Comparison of ENCODE assay signal across 14 mouse cellular contexts in genomic region chrX:135948699-135949437, GRCm38 (mm10). TPM values are rescaled to one million over a fixed set of nuclear protein-coding genes. Genes with fewer than 3 reads are reported as not detected.
DNase-seq lines count a peak whose midpoint lies in the region; ATAC-seq and TF ChIP-seq lines count a peak whose summit lies in the region.
"Had no signal": no experiment of that assay in that cellular context is flagged by ENCODE, and none has a peak within 500 bp of the region (broad histone marks: within the 10 kb centered on the region; RNA-seq: fewer than 3 reads in every experiment).

No protein-coding gene starts in this region.

- H3K4me3 ChIP-seq in layer of hippocampus, adult 2 months = no peak overlapping the region
- no peak overlapping the region for H3K4me3 ChIP-seq in hindbrain, embryonic 12.5 days
- H3K4me3 ChIP-seq in neural tube, embryonic 13.5 days = no peak overlapping the region
- no peak overlapping the region for H3K4me3 ChIP-seq in stomach, postnatal 0 days (ENCODE audit: low read depth, low read length)
- H3K4me3 ChIP-seq: lung, embryonic 15.5 days had no signal

- no peaks in the 10 kb centered on the region for H3K4me1 ChIP-seq in hindbrain, embryonic 12.5 days
- H3K4me1 ChIP-seq in neural tube, embryonic 13.5 days (replicated peaks) = no peaks in the 10 kb centered on the region
- no peaks in the 10 kb centered on the region for H3K4me1 ChIP-seq in stomach, postnatal 0 days (replicated peaks; ENCODE audit: control insufficient read depth, insufficient read depth)
- H3K4me1 ChIP-seq: lung, embryonic 15.5 days had no signal

- no peak for TF ChIP-seq CTCF in layer of hippocampus, adult 2 months (conservative IDR thresholded peaks at IDR 0.05)
- no peak for TF ChIP-seq CTCF in stomach, postnatal 0 days (IDR thresholded peaks at IDR 0.05; ENCODE audit: low read depth)

- H3K27me3 ChIP-seq in hindbrain, embryonic 12.5 days = no peaks in the 10 kb centered on the region
- H3K27me3 ChIP-seq in neural tube, embryonic 13.5 days = no peaks in the 10 kb centered on the region
- no peaks in the 10 kb centered on the region for H3K27me3 ChIP-seq in stomach, postnatal 0 days (ENCODE audit: control insufficient read depth, insufficient read depth, low read length)
- H3K27me3 ChIP-seq: lung, embryonic 15.5 days had no signal

- H3K9ac ChIP-seq in hindbrain, embryonic 12.5 days = no peak overlapping the region
- no peak overlapping the region for H3K9ac ChIP-seq in neural tube, embryonic 13.5 days
- no peak overlapping the region for H3K9ac ChIP-seq in stomach, postnatal 0 days (ENCODE audit: low read length)
- H3K9ac ChIP-seq: lung, embryonic 15.5 days had no signal

- H3K4me2 ChIP-seq in hindbrain, embryonic 12.5 days (replicated peaks) = no peak overlapping the region
- H3K4me2 ChIP-seq in neural tube, embryonic 13.5 days = no peak overlapping the region
- no peak overlapping the region for H3K4me2 ChIP-seq in stomach, postnatal 0 days (replicated peaks; ENCODE audit: low read depth)
- H3K4me2 ChIP-seq: lung, embryonic 15.5 days had no signal

- ATAC-seq in hindbrain, embryonic 12.5 days (ENCODE audit: low FRiP score) = peak; percentile 68
- peak; percentile 69 for ATAC-seq in neural tube, embryonic 13.5 days (ENCODE audit: low read depth)
- no peak for ATAC-seq in stomach, postnatal 0 days (ENCODE audit: low FRiP score, low TSS enrichment)

- H3K9me3 ChIP-seq in hindbrain, embryonic 12.5 days (replicated peaks) = no peaks in the 10 kb centered on the region
- no peaks in the 10 kb centered on the region for H3K9me3 ChIP-seq in neural tube, embryonic 13.5 days
- no peaks in the 10 kb centered on the region for H3K9me3 ChIP-seq in stomach, postnatal 0 days (ENCODE audit: control insufficient read depth, low read length)
- H3K9me3 ChIP-seq: lung, embryonic 15.5 days had no signal

- H3K27ac ChIP-seq in layer of hippocampus, adult 2 months = peak overlapping the region; percentile 82
- H3K27ac ChIP-seq in hindbrain, embryonic 12.5 days = peak overlapping the region; percentile 44; the same call in 1 of the 2 replicates
- H3K27ac ChIP-seq in neural tube, embryonic 13.5 days (replicated peaks) = peak overlapping the region; percentile 77
- no peak overlapping the region for H3K27ac ChIP-seq in stomach, postnatal 0 days (replicated peaks)
- H3K27ac ChIP-seq: lung, embryonic 15.5 days had no signal

- no peak for TF ChIP-seq EP300 in stomach, postnatal 0 days (optimal IDR thresholded peaks at IDR 0.05)

- 54% methylated on average over 1 of the region's 1 CpGs for WGBS in hindbrain, embryonic 12.5 days
- 36% methylated on average over 1 of the region's 1 CpGs for WGBS in neural tube, embryonic 13.5 days
- 79% methylated on average over 1 of the region's 1 CpGs for WGBS in stomach, postnatal 0 days

- no peaks in the 10 kb centered on the region for H3K36me3 ChIP-seq in hindbrain, embryonic 12.5 days
- no peaks in the 10 kb centered on the region for H3K36me3 ChIP-seq in neural tube, embryonic 13.5 days
- no peaks in the 10 kb centered on the region for H3K36me3 ChIP-seq in stomach, postnatal 0 days (ENCODE audit: control insufficient read depth, insufficient read depth, low read length)
- H3K36me3 ChIP-seq: lung, embryonic 15.5 days had no signal

- DNase-seq in layer of hippocampus, adult 2 months (ENCODE audit: low spot score in 2 of 2) = peak in 1 of 2 experiments; percentile 16
- DNase-seq in layer of hippocampus, adult 9-11 months = no peak
- DNase-seq in embryo, embryonic 10 days (ENCODE audit: low spot score) = peak; percentile 6
- DNase-seq in spleen, adult 18-20 months = no peak
- DNase-seq in stomach, postnatal 0 days (ENCODE audit: low spot score) = no peak
- DNase-seq in kidney, adult 9 months = no peak
- DNase-seq: B cell, adult 2 months; cerebellum, adult 18-20 months; heart, postnatal 4 days; kidney, adult 18-20 months had no signal

RNA-seq across cellular contexts. Expression of gene Arxes2, which starts 44.8 kb away (rescaled TPM):
- 10 to 100 TPM; 60.7 to 62.9 TPM for total RNA-seq in layer of hippocampus, adult 2 months (2021)
- 144 and 146 TPM in 2 replicates for polyA plus RNA-seq in hindbrain, embryonic 12.5 days (2016; fragmentation: Nextera tagmentation; extraction: Ambion mirVana)
- polyA plus RNA-seq in neural tube, embryonic 13.5 days (2015; fragmentation: Nextera tagmentation; extraction: Ambion mirVana) = 222 and 228 TPM in 2 replicates
- polyA plus RNA-seq in stomach, postnatal 0 days (2015; fragmentation: Nextera tagmentation; extraction: Ambion mirVana) = 24.2 and 27.0 TPM in 2 replicates
- polyA plus RNA-seq: liver, adult 2 months had no signal
